Mouse (Mus musculus) CH12.LX (cell line): Measurements from ENCODE around the gene Ssbp2. TPM values are rescaled to one million over a fixed set of nuclear protein-coding genes. Genes with fewer than 3 reads are reported as not detected.

Experiments used
- DNase-seq: peaks from one replicate; pipeline ENCODE4 v3.0.0-alpha.2; 2013; ENCODE audit errors: extremely low read depth
- H3K27ac ChIP-seq: 2 replicates; pipeline ENCODE4 v1.5.1; 2012; ENCODE audit warnings: low read depth, mild to moderate bottlenecking, control low read depth, moderate library complexity; ENCODE audit not compliant: insufficient read depth
- H3K27me3 ChIP-seq: replicated peaks from 2 replicates; pipeline ENCODE3; 2012; ENCODE audit warnings: inconsistent platforms
- H3K36me3 ChIP-seq, 2 experiments: replicated peaks in 1 of 2; 2 replicates each; pipeline versions ENCODE3 to v1.6.1; 2012; ENCODE audit warnings: inconsistent platforms in 1 of 2, low read length in 1 of 2, mild to moderate bottlenecking in 1 of 2, mixed read lengths in 1 of 2, moderate library complexity in 1 of 2; ENCODE audit not compliant: control insufficient read depth in 1 of 2, insufficient read depth in 1 of 2
- H3K4me1 ChIP-seq, 2 experiments: 2 replicates each; pipeline ENCODE4 v1.6.1; 2012; ENCODE audit warnings: inconsistent platforms in 1 of 2, moderate library complexity in 1 of 2; ENCODE audit not compliant: insufficient read depth in 2 of 2, control insufficient read depth in 1 of 2
- H3K4me2 ChIP-seq: 2 replicates; pipeline ENCODE4 v1.6.1; 2012; ENCODE audit warnings: low read depth, mild to moderate bottlenecking, control low read depth; ENCODE audit not compliant: poor library complexity, insufficient read depth, severe bottlenecking
- H3K4me3 ChIP-seq, 3 experiments: fragments of 150-350 bp in 1 of 3; sonication (generic) in 1 of 3; replicated peaks in 1 of 3; 2 replicates each; pipeline versions ENCODE3 to v1.5.1; 2011 to 2012; ENCODE audit warnings: low read depth in 2 of 3, low read length in 2 of 3, mild to moderate bottlenecking in 2 of 3, moderate library complexity in 2 of 3, control low read depth in 1 of 3, improper control_type of control experiment in 1 of 3, inconsistent platforms in 1 of 3, mixed read lengths in 1 of 3; ENCODE audit not compliant: poor library complexity in 1 of 3
- H3K79me2 ChIP-seq: replicated peaks from 2 replicates; pipeline ENCODE4 v1.6.1; 2012; ENCODE audit warnings: mild to moderate bottlenecking, moderate library complexity; ENCODE audit not compliant: control insufficient read depth, poor library complexity, insufficient read depth, severe bottlenecking; ENCODE audit errors: extremely low read depth
- H3K9ac ChIP-seq: 2 replicates; pipeline ENCODE4 v1.6.1; 2012; ENCODE audit warnings: low read depth, mild to moderate bottlenecking, control low read depth, moderate library complexity; ENCODE audit not compliant: insufficient read depth
- H3K9me3 ChIP-seq: replicated peaks from 2 replicates; pipeline ENCODE3; 2012; ENCODE audit warnings: low read length, inconsistent platforms, mixed read lengths
- CHD2 ChIP-seq: IDR thresholded peaks from 2 replicates; pipeline ENCODE4 v1.6.1; 2011; ENCODE audit warnings: low read length, improper control_type of control experiment
- CTCF ChIP-seq, 2 experiments: IDR thresholded peaks in 1 of 2; conservative IDR thresholded peaks in 1 of 2; 2 replicates each; pipeline ENCODE4 v1.5.1; 2011 to 2012; ENCODE audit warnings: low read depth in 2 of 2, low read length in 2 of 2, improper control_type of control experiment in 1 of 2, inconsistent platforms in 1 of 2, mild to moderate bottlenecking in 1 of 2, moderate library complexity in 1 of 2
- ETS1 ChIP-seq: conservative IDR thresholded peaks from 2 replicates; pipeline ENCODE4 v1.6.1; 2012; ENCODE audit warnings: low read depth, mild to moderate bottlenecking, inconsistent platforms, low read length, improper control_type of control experiment, moderate library complexity
- JUN ChIP-seq: IDR thresholded peaks from 2 replicates; pipeline ENCODE4 v1.6.1; 2011; ENCODE audit warnings: low read depth, mild to moderate bottlenecking, low read length, improper control_type of control experiment, moderate library complexity; ENCODE audit not compliant: insufficient read depth
- JUND ChIP-seq: conservative IDR thresholded peaks from 2 replicates; pipeline ENCODE4 v1.6.1; 2011; ENCODE audit warnings: low read depth, low read length, improper control_type of control experiment
- KAT2A ChIP-seq: IDR thresholded peaks from 2 replicates; pipeline ENCODE4 v1.6.1; 2012; ENCODE audit warnings: low read length, improper control_type of control experiment, inconsistent platforms; ENCODE audit not compliant: insufficient replicate concordance
- MAX ChIP-seq: IDR thresholded peaks from 2 replicates; pipeline ENCODE4 v1.6.1; 2011; ENCODE audit warnings: low read length, improper control_type of control experiment
- MAZ ChIP-seq: IDR thresholded peaks from 2 replicates; pipeline ENCODE4 v1.6.1; 2012; ENCODE audit warnings: low read depth, mild to moderate bottlenecking, inconsistent platforms, low read length, improper control_type of control experiment, moderate library complexity
- MEF2A ChIP-seq: IDR thresholded peaks from 2 replicates; pipeline ENCODE4 v1.6.1; 2014; ENCODE audit warnings: low read depth, mild to moderate bottlenecking, inconsistent platforms, low read length, improper control_type of control experiment, borderline replicate concordance
- MYC ChIP-seq: IDR thresholded peaks from 2 replicates; pipeline ENCODE4 v1.6.1; 2011; ENCODE audit warnings: low read depth, mild to moderate bottlenecking, improper control_type of control experiment, low read length
- NELFE ChIP-seq: IDR thresholded peaks from 2 replicates; pipeline ENCODE4 v1.6.1; 2011; ENCODE audit warnings: low read depth, low read length, improper control_type of control experiment
- NRF1 ChIP-seq: IDR thresholded peaks from 2 replicates; pipeline ENCODE4 v1.6.1; 2014; ENCODE audit warnings: low read depth, mild to moderate bottlenecking, inconsistent platforms, low read length, improper control_type of control experiment, moderate library complexity
- PAX5 ChIP-seq: IDR thresholded peaks from 2 replicates; pipeline ENCODE4 v1.6.1; 2012; ENCODE audit warnings: low read length, inconsistent platforms, mixed read lengths
- POLR2AphosphoS2 ChIP-seq: IDR thresholded peaks from 2 replicates; pipeline ENCODE4 v1.6.1; 2011; ENCODE audit warnings: low read depth, low read length, improper control_type of control experiment
- RAD21 ChIP-seq: IDR thresholded peaks from 2 replicates; pipeline ENCODE4 v1.6.1; 2011; ENCODE audit warnings: low read depth, mild to moderate bottlenecking, low read length, improper control_type of control experiment, moderate library complexity
- TBP ChIP-seq: conservative IDR thresholded peaks from 2 replicates; pipeline ENCODE4 v1.6.1; 2011; ENCODE audit warnings: low read depth, low read length, improper control_type of control experiment
- TCF12 ChIP-seq: IDR thresholded peaks from 2 replicates; pipeline ENCODE4 v1.6.1; 2014; ENCODE audit warnings: low read depth, mild to moderate bottlenecking, inconsistent platforms, low read length, improper control_type of control experiment
- UBTF ChIP-seq: IDR thresholded peaks from 2 replicates; pipeline ENCODE4 v1.6.1; 2012; ENCODE audit warnings: low read depth, mild to moderate bottlenecking, inconsistent platforms, low read length, improper control_type of control experiment, moderate library complexity
- ZMIZ1 ChIP-seq: IDR thresholded peaks from 2 replicates; pipeline ENCODE4 v1.6.1; 2012; ENCODE audit warnings: low read depth, mild to moderate bottlenecking, inconsistent platforms, low read length, improper control_type of control experiment
- ZNF384 ChIP-seq: IDR thresholded peaks from 2 replicates; pipeline ENCODE4 v1.6.1; 2012; ENCODE audit warnings: low read depth, low read length, improper control_type of control experiment, inconsistent platforms
- dilution Hi-C: fragments of 300-500 bp; cut with MboI; formaldehyde crosslinking; loops from 2 replicates; pipeline ENCODE4 v1.14.3; 2020; ENCODE audit warnings: low sequenced_read_pairs; ENCODE audit not compliant: extremely low pct_unique_long_range_greater_than_20kb, extremely low pct_ligation_motif_present
- in situ Hi-C: fragments of 300-500 bp; cut with MboI; formaldehyde crosslinking; loops from 3 replicates; pipeline ENCODE4 v1.14.3; 2019; ENCODE audit warnings: low sequenced_read_pairs, low pct_ligation_motif_present, low pct_unique_long_range_greater_than_20kb, mixed read lengths
- polyA plus RNA-seq: library from polyadenylated mRNA; unstranded; fragments of >175 nt; gene quantifications from 2 replicates; pipeline ENCODE4 v1.2.1, GENCODE M21; 2012; ENCODE audit warnings: low read depth; ENCODE audit not compliant: insufficient read length
- total RNA-seq, 2 experiments: library from RNA; depleted of rRNA; stranded (reverse); fragments of 300-350 nt in 1 of 2; fragments of >200 nt in 1 of 2; gene quantifications; 2 replicates each; pipeline ENCODE4 v1.2.3; 2012 to 2014

The Ssbp2 gene
- total RNA-seq (2012; rRNA removed): 1.8 and 1.9 TPM in 2 replicates
- total RNA-seq (2014; rRNA removed): 3.5 and 3.6 TPM in 2 replicates
- 1.9 and 2.8 TPM in 2 replicates for polyA plus RNA-seq

- Histone ChIP-seq H3K9me3 (no peaks in the 10 kb centered on the region), H3K27me3 (peaks cover 21% of the 10 kb centered on the region), H3K79me2 (no peaks in the 10 kb centered on the region), H3K9ac (peak within 1 kb of the TSS; percentile 69), H3K4me2 (peak within 1 kb of the TSS; percentile 92), H3K4me3 (peak within 1 kb of the TSS; percentile 55 to 84 (median 70)), H3K36me3 (no peaks in the 10 kb centered on the region)
- dilution Hi-C loops: no loop called here
- TF ChIP-seq PAX5 (no peak), NRF1 (no peak), MAZ (no peak), ZNF384 (no peak), MAX (no peak), JUN (no peak)
- TF ChIP-seq, all 38 proteins: peak for 0
- peaks cover 0 to 7% of the 10 kb centered on the region in 2 experiments; a peak in 3 of 4 replicates for H3K4me1 ChIP-seq
- peak; percentile 27 for DNase-seq
- in situ Hi-C loops: loop anchor here (25.0 kb wide), 2 partner anchors 177 to 523 kb away; no protein-coding TSS in a partner anchor
- H3K27ac ChIP-seq: no peak within 1 kb of the TSS
Measured at GRCm38 (mm10) chr13:91459896-91460620, at the start of gene Ssbp2. Gene Ssbp2, plus strand, starts transcription at chr13:91460283.

- dilution Hi-C loops: no loop called here
- Histone ChIP-seq H3K4me1 (no peaks in the 10 kb centered on the region), H3K4me2 (no peak overlapping the region), H3K27ac (no peak overlapping the region), H3K27me3 (no peaks in the 10 kb centered on the region), H3K9ac (no peak overlapping the region), H3K79me2 (no peaks in the 10 kb centered on the region), H3K4me3 (no peak overlapping the region), H3K9me3 (no peaks in the 10 kb centered on the region), H3K36me3 (no peaks in the 10 kb centered on the region)
- in situ Hi-C loops: no loop called here
- TF ChIP-seq ZNF384: no peak
- TF ChIP-seq TCF12: no peak
- TF ChIP-seq CTCF (conservative IDR thresholded peaks at IDR 0.05 in 1 of 2, IDR thresholded peaks at IDR 0.05 in 1 of 2; ENCODE audit: low read depth in 2 of 2, low read length in 2 of 2): no peak
- no peak for TF ChIP-seq ZMIZ1
- no peak for TF ChIP-seq POLR2AphosphoS2
- TF ChIP-seq RAD21: no peak
- no peak for TF ChIP-seq UBTF
- no peak for TF ChIP-seq TBP
- TF ChIP-seq KAT2A: no peak
- no peak for TF ChIP-seq ETS1
- TF ChIP-seq MYC: no peak
- no peak for TF ChIP-seq JUND
- no peak for TF ChIP-seq PAX5
- TF ChIP-seq NELFE: no peak
- TF ChIP-seq MEF2A: no peak
- TF ChIP-seq CHD2: no peak
- no peak for DNase-seq
Measured at GRCm38 (mm10) chr13:91413752-91414503, 46.2 kb upstream of the Ssbp2 start.
